Mouse (Mus musculus) neural tube, embryonic 13.5 days (tissue): ENCODE measurements around the gene Dact3. TPM values are rescaled to one million over a fixed set of nuclear protein-coding genes. Genes with fewer than 3 reads are reported as not detected.
A peak's percentile ranks its signal among the peaks of the same experiment; 100 is the strongest.

ENCODE experiments used
- ATAC-seq: fragments of 200-750 bp; cut with Nextera tagmentation; 2 replicates; pipeline ENCODE4 v1.8.0; 2017; ENCODE audit warnings: low read depth, mild to moderate bottlenecking, moderate TSS enrichment, moderate library complexity
- H3K27ac ChIP-seq: fragments of 300-500 bp; sonication (generic); replicated peaks from 2 replicates; pipeline ENCODE4 v1.5.1; 2015; ENCODE audit warnings: moderate library complexity, mild to moderate bottlenecking, inconsistent platforms
- H3K27me3 ChIP-seq: fragments of 300-500 bp; sonication (generic); 2 replicates; pipeline ENCODE4 v1.6.1; 2015; ENCODE audit warnings: mild to moderate bottlenecking, inconsistent platforms
- H3K36me3 ChIP-seq: fragments of 300-500 bp; sonication (generic); 2 replicates; pipeline ENCODE4 v1.6.1; 2015; ENCODE audit warnings: mild to moderate bottlenecking, inconsistent platforms
- H3K4me1 ChIP-seq: fragments of 300-500 bp; sonication (generic); replicated peaks from 2 replicates; pipeline ENCODE4 v1.6.1; 2015; ENCODE audit warnings: inconsistent platforms
- H3K4me2 ChIP-seq: fragments of 300-500 bp; sonication (generic); 2 replicates; pipeline ENCODE4 v1.6.1; 2015; ENCODE audit warnings: inconsistent platforms, mild to moderate bottlenecking, moderate library complexity
- H3K4me3 ChIP-seq: fragments of 300-500 bp; sonication (generic); 2 replicates; pipeline ENCODE4 v1.5.1; 2015; ENCODE audit warnings: mild to moderate bottlenecking, inconsistent platforms
- H3K9ac ChIP-seq: fragments of 300-500 bp; sonication (generic); 2 replicates; pipeline ENCODE4 v1.6.1; 2015; ENCODE audit warnings: moderate library complexity, mild to moderate bottlenecking, inconsistent platforms
- H3K9me3 ChIP-seq: fragments of 300-500 bp; sonication (generic); 2 replicates; pipeline ENCODE4 v1.6.1; 2016; ENCODE audit warnings: inconsistent platforms
- WGBS: fragments of 180-500 bp; shearing (Covaris S2); methylation state at CpG from one replicate; pipeline ENCODE4 v1.1.7; 2015; 5-methylcytosine and 5-hydroxymethylcytosine counted together
- polyA plus RNA-seq: library from polyadenylated mRNA; unstranded; fragments of >200 nt; fragmentation: Nextera tagmentation; extraction: Ambion mirVana; gene quantifications from 2 replicates; pipeline ENCODE4 v1.2.1, GENCODE M21; 2015

Gene Dact3
- polyA plus RNA-seq, 1 experiment from 2014 or later, result 3.9 TPM

GRCm38 (mm10) chr7:16908859-16909258 lies 33.7 kb downstream of the Dact3 start:
- Histone ChIP-seq H3K9ac (0 out of 2 replicates have a peak overlapping the region, but pooled peaks have one; percentile 45), H3K27me3 (no peaks in the 10 kb centered on the region; the same call in 1 of the 2 replicates), H3K4me1 (peaks cover 33% of the 10 kb centered on the region), H3K27ac (no peak overlapping the region), H3K4me2 (0 out of 2 replicates have a peak overlapping the region, but pooled peaks have one; percentile 7), H3K9me3 (no peaks in the 10 kb centered on the region), H3K4me3 (no peak overlapping the region), H3K36me3 (0 out of 2 replicates have a peak, but pooled peaks cover under 1% of the 10 kb centered on the region)
- ATAC-seq, result no peak
- 73% methylated on average over 11 of the region's 11 CpGs for WGBS

- Histone ChIP-seq H3K4me1 (peaks cover 32% of the 10 kb centered on the region), H3K27me3 (no peaks in the 10 kb centered on the region; the same call in 1 of the 2 replicates), H3K27ac (no peak overlapping the region), H3K9me3 (no peaks in the 10 kb centered on the region), H3K9ac (no peak overlapping the region), H3K36me3 (peaks cover 11% of the 10 kb centered on the region), H3K4me2 (no peak overlapping the region), H3K4me3 (no peak overlapping the region)
- ATAC-seq, result no peak
- WGBS, result 52% methylated on average over 10 of the region's 10 CpGs
Observed at GRCm38 (mm10) chr7:16909909-16910308, 34.8 kb downstream of the Dact3 start.

- H3K27ac ChIP-seq, result no peak overlapping the region
Observed at GRCm38 (mm10) chr7:16911904-16912303, 36.8 kb downstream of the Dact3 start.

GRCm38 (mm10) chr7:16912360-16912759 lies 37.2 kb downstream of the Dact3 start:
- no peak overlapping the region for H3K4me3 ChIP-seq
- H3K27me3 ChIP-seq, result no peaks in the 10 kb centered on the region; the same call in 1 of the 2 replicates
- no peak overlapping the region for H3K9ac ChIP-seq
- H3K27ac ChIP-seq, result no peak overlapping the region
- H3K4me1 ChIP-seq, result peaks cover 26% of the 10 kb centered on the region
- H3K9me3 ChIP-seq, result no peaks in the 10 kb centered on the region
- no peak overlapping the region for H3K4me2 ChIP-seq
- H3K36me3 ChIP-seq, result peaks cover 35% of the 10 kb centered on the region
- no peak for ATAC-seq
- WGBS, result 62% methylated on average over 6 of the region's 6 CpGs

More at GRCm38 (mm10) chr7:16911904-16912303, 36.8 kb downstream of the Dact3 start:
- Histone ChIP-seq H3K4me2 (no peak overlapping the region), H3K27me3 (no peaks in the 10 kb centered on the region; the same call in 1 of the 2 replicates), H3K36me3 (peaks cover 31% of the 10 kb centered on the region), H3K4me3 (no peak overlapping the region), H3K9ac (no peak overlapping the region), H3K9me3 (no peaks in the 10 kb centered on the region), H3K4me1 (peaks cover 23% of the 10 kb centered on the region)
- 91% methylated on average over 3 of the region's 3 CpGs for WGBS
- ATAC-seq, result no peak

- 0 out of 2 replicates have a peak overlapping the region, but pooled peaks have one; percentile 18 for H3K27ac ChIP-seq
- no peak overlapping the region for H3K4me3 ChIP-seq
- H3K36me3 ChIP-seq, result peaks cover 51% of the 10 kb centered on the region
- 40% methylated on average over 10 of the region's 10 CpGs for WGBS
- no peak overlapping the region for H3K9ac ChIP-seq
- H3K4me2 ChIP-seq, result no peak overlapping the region
- no peaks in the 10 kb centered on the region; the same call in 1 of the 2 replicates for H3K27me3 ChIP-seq
- ATAC-seq, result peak; percentile 23
- peaks cover 42% of the 10 kb centered on the region for H3K4me1 ChIP-seq
- H3K9me3 ChIP-seq, result no peaks in the 10 kb centered on the region
Observed at GRCm38 (mm10) chr7:16913806-16914452, 38.8 kb downstream of the Dact3 start.

GRCm38 (mm10) chr7:16914453-16915343 lies 39.6 kb downstream of the Dact3 start:
- H3K4me1 ChIP-seq, result peaks cover 50% of the 10 kb centered on the region

GRCm38 (mm10) chr7:16915461-16916340 lies 40.6 kb downstream of the Dact3 start:
- Histone ChIP-seq H3K27ac (no peak overlapping the region), H3K27me3 (no peaks in the 10 kb centered on the region), H3K9ac (no peak overlapping the region), H3K4me2 (no peak overlapping the region), H3K9me3 (no peaks in the 10 kb centered on the region), H3K36me3 (peaks cover 65% of the 10 kb centered on the region), H3K4me3 (no peak overlapping the region), H3K4me1 (peaks cover 60% of the 10 kb centered on the region)
- 90% methylated on average over 32 of the region's 32 CpGs for WGBS
- no peak for ATAC-seq

More at GRCm38 (mm10) chr7:16914453-16915343, 39.6 kb downstream of the Dact3 start:
- ATAC-seq, result no peak; the same call in 1 of the 2 replicates
- H3K4me2 ChIP-seq, result no peak overlapping the region
- peaks cover 59% of the 10 kb centered on the region for H3K36me3 ChIP-seq
- no peaks in the 10 kb centered on the region for H3K27me3 ChIP-seq
- WGBS, result 83% methylated on average over 18 of the region's 18 CpGs
- no peak overlapping the region for H3K4me3 ChIP-seq
- no peaks in the 10 kb centered on the region for H3K9me3 ChIP-seq
- H3K27ac ChIP-seq, result 0 out of 2 replicates have a peak overlapping the region, but pooled peaks have one; percentile 18
- H3K9ac ChIP-seq, result no peak overlapping the region

GRCm38 (mm10) chr7:16916342-16917265 lies 41.5 kb downstream of the Dact3 start:
- WGBS, result 87% methylated on average over 30 of the region's 30 CpGs
- Histone ChIP-seq H3K9me3 (no peaks in the 10 kb centered on the region), H3K4me1 (peaks cover 69% of the 10 kb centered on the region), H3K9ac (0 out of 2 replicates have a peak overlapping the region, but pooled peaks have one; percentile 12), H3K36me3 (peaks cover 65% of the 10 kb centered on the region), H3K4me2 (no peak overlapping the region), H3K4me3 (no peak overlapping the region), H3K27ac (0 out of 2 replicates have a peak overlapping the region, but pooled peaks have one; percentile 19), H3K27me3 (no peaks in the 10 kb centered on the region)
- ATAC-seq, result no peak

- Histone ChIP-seq H3K27ac (peak overlapping the region; percentile 49; the same call in 1 of the 2 replicates), H3K4me2 (no peak overlapping the region), H3K4me3 (no peak overlapping the region), H3K9me3 (no peaks in the 10 kb centered on the region), H3K9ac (0 out of 2 replicates have a peak overlapping the region, but pooled peaks have one; percentile 9), H3K27me3 (no peaks in the 10 kb centered on the region), H3K36me3 (peaks cover 65% of the 10 kb centered on the region), H3K4me1 (peaks cover 72% of the 10 kb centered on the region)
- ATAC-seq, result no peak
- 61% methylated on average over 11 of the region's 11 CpGs for WGBS
Observed at GRCm38 (mm10) chr7:16917447-16917846, 42.3 kb downstream of the Dact3 start.

GRCm38 (mm10) chr7:16918014-16918413 lies 42.9 kb downstream of the Dact3 start:
- WGBS, result 60% methylated on average over 9 of the region's 9 CpGs
- H3K4me1 ChIP-seq, result peaks cover 72% of the 10 kb centered on the region
- H3K9me3 ChIP-seq, result no peaks in the 10 kb centered on the region
- peak overlapping the region; percentile 9; the same call in 1 of the 2 replicates for H3K9ac ChIP-seq
- no peaks in the 10 kb centered on the region for H3K27me3 ChIP-seq
- no peak overlapping the region for H3K4me3 ChIP-seq
- peaks cover 65% of the 10 kb centered on the region for H3K36me3 ChIP-seq
- H3K27ac ChIP-seq, result peak overlapping the region; percentile 49; the same call in 1 of the 2 replicates
- H3K4me2 ChIP-seq, result no peak overlapping the region
- ATAC-seq, result no peak
